Mouse (Mus musculus) right cerebral cortex, adult 18-20 months (tissue): ENCODE measurements around the gene Dhx36.
A peak's percentile ranks its signal among the peaks of the same experiment; 100 is the strongest.

Source experiments
- DNase-seq: peaks from one replicate; pipeline ENCODE4 v3.0.0; 2022; ENCODE audit warnings: mixed read lengths

Gene Dhx36

DNA sequence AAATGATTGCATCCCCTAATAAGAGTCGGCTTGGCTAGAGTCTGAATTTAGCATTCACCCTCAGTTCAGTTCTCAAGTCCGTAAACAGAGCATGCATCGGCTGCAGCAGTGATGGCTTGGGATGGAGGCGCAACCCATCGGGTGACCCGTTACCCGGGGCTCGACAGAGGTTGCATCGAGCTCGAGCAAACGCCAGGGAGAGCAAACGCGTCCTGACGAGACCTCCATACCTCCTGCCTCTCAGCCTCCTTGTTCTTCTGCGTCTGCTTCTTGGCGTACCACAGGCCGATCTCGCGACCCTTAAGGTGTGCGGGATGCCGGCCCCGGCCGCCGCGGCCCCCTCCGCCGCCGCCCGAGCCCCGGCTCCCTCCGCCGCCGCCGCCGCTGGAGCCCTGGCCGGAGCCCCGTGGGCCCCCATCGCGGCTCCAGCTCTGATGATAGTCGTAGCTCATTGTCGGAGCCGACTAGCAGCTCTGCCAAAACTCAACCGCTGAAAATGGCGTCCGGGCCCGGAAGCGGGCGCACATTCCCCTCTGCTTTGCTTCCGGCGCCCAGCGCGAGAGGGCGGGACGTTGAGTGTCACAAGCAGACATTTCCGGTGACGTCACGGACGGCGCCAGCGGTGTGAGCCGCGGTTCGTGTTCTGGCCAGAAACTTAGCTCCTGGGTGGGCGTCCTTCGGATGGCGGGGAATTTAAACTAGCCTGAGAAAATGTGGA lies at the start of gene Dhx36:
Dhx36 (minus strand) TSS at position 517 of the 718 bp plus-strand sequence.
- DNase-seq = peak; percentile 99

DNA sequence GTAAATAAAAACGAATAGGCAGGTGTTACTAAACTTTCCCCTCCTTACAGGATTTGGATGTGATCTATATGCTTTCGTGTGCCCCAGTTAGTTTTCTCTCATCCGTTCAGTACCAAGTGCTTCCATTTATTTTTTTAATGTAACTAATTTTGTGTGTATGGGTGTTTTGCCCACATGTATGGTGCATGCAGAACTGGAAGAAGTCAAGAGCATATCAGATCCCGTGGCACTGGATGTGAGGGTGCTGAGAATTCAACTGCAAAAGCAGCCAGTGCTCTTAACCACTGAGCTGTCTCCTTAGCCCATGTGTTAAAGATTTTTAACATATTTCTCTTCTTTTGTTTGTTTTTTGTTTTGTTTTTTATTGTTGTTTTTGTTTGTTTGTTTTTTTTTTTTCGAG lies 20.8 kb upstream of the Dhx36 start:
- DNase-seq = no peak

DNA sequence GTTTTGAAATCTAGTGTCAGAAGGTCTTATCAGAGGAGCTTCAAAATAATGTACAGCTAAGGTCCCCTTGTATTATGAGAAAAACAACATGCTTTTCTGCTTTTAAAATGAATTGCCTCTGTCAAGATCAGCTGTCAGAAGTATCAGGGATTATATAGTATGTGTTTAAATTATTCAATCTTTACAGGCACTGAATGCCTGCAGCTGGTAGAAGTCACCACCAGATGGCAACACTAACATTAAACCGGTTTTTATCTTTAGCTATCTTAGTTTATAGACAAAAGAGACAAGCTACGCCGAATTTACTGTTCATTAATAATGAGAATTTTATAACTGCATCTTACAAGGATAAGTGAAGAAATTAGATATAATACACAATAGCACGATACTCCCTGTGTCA lies 20.4 kb upstream of the Dhx36 start:
- DNase-seq = peak; percentile 30

DNA sequence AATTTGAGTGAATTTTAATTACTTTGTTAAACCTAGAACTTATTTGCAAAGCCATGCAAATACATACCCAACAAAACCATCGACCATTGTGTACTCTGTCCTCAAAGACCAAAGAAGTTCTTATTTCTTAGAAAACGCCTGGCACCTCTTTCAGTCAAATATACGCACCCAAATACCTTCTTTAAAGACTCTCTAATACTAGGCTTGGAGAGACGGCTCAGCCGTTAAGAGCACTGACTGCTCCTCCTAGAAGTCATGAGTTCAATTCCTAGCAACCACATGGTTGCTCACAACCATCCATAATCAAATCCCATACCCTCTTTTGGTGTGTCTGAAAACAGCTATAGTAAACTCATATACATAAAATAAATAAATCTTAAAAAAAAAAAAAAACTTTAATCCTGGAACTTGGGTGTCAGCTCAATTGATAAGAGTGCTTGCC lies 423 bp upstream of the Dhx36 start:
- DNase-seq = no peak

DNA sequence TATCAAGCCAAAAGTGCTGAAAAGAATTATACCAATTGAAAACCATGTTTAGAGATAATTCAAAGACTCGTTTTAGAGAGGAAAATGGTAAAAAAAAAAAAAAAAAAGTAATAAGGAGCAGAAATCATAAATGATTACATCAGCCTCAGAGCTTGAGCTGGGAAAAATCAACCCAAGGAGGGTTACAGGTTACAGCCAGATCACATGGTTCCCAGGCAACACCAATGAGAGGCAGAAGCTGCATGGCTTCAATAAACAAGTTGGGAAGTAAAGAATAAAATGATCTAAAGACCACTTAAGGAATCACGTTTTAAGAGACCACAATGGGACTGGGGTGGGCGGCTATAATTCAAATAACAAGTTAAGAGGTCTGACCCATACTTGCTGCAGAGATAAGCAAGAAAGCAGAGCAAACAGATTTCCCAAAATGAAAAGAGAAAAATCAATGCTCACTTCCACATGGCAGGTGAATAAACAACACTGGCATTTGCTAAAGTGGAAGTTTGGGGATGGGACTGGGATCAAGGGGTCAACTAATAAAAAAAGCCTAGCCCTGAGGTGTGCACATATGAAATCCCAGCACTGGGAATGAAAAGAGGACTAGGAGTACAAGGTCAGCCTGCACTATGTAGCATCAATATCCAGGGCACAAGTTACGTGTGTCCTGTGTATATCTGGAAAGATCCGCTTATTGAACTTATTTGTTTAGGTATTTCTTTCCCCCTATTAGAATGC lies 1.5 kb downstream of the Dhx36 start:
- no peak for DNase-seq

DNA sequence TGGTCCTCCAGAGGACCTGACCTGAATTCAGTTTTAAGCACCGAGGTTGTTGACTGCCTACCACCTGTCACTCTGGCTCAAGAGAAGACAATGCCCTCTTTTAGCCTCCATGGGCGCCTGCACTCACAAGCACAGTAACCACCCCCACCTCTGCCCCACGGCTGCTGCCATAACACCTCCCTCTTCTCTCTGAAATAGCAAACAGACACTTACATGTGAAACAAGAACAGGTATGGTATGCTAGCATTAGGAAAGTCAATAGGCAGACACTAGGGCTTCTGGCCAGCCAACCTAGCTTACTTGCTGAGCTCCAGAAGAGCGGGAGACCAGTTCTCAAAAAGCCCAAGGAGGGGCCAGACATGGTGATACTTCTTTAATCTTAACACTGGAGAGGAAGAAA lies 7.5 kb downstream of the Dhx36 start:
- DNase-seq = no peak

DNA sequence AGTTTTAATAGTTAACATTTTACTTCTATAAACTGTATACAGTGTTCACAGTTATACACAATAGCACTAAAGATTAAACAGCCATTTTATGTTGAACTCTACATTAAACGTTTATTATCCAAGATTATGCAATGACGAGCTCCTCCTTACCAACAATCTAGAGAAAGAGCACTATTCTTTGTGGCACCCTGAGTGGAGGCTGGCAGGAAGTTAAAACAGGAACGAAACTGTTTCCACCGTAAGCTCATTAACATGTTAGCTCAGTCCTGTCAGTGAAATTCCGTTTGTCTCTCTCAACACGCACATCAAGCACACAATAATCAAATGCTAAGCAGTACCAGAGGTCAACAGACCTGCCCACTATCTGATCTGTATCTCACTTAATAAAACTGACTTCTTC lies 14.2 kb downstream of the Dhx36 start:
- DNase-seq = no peak

DNA sequence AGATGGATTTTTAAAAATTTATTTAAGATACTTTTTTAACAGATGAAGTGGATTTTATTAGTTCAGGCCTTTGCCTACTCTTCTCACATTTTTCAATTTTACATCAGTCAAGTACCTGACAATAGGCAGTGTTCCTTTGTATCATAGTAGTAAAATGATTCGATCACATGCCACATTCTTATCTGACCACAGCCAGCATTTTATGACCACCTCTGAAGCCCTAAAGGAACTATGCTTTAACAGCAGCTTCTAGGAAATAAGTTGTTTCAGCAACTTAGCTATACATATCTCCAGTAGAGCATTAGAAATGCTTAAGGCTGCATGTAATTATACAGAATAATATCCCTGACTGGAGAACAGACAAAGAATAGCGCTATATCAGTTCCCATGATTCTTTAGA lies 22.5 kb downstream of the Dhx36 start:
- no peak for DNase-seq

DNA sequence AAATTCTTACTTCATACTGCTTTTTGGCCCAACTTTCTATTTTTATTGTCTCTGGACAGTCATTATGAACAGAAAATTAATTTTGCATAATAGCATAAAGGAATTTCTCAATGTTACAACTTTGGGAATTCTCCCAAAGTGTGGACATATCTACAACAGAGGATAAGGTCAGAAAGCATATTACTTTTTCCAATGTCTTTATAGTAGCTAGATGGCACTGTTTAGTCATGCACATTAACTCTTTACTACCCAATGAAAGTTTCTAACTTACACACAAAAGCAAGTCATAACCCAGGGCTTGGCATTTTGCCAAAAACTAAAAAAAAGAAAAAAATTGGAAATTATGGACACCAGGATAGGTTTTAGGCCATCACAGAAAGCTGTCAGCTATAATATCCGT lies 36.6 kb downstream of the Dhx36 start:
- no peak for DNase-seq

DNA sequence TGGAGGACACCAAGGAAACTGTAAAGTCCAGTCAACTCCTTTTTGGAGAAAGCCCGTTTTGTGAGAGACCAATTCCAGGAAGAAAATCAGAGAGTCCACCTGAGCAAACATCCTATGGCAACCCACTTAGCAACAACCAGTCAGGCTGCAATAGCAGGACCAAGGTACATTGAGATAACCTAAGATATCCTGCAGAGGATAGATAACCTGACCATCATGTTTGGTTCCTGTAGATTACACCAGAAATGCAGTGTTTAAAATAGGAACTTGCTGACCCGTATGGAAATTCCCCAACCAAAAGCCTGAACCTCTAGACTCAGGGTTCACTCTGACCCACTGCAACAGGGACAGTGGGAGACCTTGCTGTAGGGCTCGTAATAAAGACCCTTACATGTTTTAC lies 42.5 kb downstream of the Dhx36 start:
- DNase-seq = no peak

DNA sequence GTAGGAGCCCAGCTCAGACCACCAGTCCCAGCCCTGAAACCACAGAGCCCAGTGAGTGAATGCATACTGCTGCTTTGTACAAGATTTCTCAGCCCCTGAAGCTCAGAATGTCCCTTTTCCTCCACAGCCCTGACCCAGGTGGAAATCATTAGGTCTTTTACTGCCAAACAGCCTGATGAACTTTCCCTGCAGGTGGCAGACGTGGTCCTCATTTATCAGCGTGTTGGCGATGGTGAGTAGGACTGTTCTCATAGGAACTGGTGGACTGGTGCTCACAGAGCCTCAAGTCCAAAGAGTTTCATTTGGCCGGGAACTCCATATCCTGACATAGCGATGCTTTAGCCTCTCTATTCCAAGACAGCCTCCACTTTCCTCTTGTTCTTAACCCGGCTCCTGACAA lies 47.3 kb downstream of the Dhx36 start:
- DNase-seq = no peak

DNA sequence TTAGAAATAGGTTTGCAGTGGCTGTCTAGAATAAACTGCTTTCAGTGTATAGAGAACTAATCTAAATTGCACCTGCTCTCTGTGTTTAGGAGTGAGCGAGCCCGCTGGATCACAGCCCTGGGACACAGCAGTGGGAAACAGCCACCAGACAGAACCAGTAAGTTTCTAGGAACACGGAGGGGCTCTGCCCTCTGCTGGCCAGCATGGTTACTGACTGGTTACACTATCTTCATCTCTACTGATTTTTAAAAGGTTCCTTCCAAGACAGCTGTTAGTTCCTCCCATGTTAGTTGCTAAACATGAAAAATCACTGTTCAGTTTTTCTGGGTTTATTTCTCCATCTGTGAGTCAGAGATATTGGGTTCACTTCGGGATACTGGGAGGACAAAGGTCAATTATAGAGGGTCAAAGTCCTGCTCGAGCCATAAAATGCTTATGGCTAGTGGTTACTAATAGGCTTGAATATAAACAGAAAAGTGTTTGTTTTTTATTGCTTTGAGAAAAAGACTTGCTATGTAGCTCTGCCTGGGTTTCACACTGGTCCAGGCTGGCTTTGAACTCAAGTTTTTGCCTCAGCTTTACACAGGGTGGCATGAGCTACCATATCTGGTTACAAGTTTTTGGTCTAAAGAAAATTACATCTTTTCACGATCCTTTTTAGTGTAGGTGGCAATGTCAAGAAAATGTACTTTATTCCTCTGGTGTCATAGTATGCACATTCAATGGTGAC lies 48.4 kb downstream of the Dhx36 start:
- DNase-seq = peak; percentile 69

DNA sequence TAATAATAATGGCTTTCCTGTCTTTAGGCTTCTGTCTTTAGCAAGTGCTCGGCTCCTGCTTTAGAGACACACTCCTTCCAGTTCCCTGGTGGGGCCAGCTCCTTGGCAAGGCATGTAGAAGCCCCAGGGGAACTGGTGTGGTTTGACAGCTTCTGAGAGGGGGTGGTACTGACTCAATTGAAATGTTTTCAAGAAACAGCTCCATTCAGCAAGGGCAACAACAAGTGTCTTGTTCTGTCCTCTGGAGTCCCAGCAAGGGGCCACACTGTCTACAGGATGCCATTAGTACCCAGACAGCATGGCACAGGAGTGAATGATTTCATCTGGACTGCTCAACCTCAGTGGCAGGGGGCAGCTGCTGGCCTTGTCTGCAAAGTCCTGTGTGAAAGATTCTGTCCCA lies 51.0 kb downstream of the Dhx36 start:
- peak; percentile 25 for DNase-seq

DNA sequence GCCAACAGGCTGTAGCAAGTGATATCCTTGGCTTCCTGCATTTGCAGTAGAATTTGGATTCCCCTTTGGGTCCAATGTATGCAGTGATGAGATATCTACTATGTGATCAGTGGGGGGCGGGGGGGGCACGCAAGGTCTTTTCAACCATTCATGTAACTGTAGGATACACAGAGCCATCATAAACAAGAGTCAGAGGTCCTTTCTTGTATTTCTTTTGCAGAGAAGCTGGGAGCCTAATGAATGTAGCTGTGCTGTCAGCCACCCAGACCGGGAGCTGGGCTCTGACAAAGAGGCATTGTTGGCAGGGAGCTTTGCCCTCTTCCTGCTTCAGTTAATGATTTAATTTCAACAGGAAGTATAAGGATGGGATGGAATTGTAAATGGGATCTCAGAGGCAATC lies 52.7 kb downstream of the Dhx36 start:
- no peak for DNase-seq

DNA sequence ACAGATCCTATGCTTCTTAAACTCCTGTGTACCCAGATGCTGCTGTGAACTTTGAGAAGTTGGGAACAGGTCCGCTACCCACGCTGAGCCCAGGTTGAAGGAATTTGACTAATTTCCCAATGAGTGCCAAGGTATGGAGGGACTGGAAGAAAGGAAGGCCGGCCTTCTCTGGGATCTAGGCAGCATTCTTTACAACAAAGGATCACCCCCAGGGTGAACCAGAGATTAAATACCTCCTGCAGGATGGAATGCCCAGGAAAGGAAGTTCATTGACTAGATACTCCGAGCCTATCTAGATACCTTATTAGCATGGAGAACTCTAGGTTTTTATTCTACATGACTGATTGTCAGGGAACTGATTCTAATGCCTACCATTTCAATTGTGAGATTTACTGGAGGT lies 53.8 kb downstream of the Dhx36 start:
- DNase-seq = no peak

DNA sequence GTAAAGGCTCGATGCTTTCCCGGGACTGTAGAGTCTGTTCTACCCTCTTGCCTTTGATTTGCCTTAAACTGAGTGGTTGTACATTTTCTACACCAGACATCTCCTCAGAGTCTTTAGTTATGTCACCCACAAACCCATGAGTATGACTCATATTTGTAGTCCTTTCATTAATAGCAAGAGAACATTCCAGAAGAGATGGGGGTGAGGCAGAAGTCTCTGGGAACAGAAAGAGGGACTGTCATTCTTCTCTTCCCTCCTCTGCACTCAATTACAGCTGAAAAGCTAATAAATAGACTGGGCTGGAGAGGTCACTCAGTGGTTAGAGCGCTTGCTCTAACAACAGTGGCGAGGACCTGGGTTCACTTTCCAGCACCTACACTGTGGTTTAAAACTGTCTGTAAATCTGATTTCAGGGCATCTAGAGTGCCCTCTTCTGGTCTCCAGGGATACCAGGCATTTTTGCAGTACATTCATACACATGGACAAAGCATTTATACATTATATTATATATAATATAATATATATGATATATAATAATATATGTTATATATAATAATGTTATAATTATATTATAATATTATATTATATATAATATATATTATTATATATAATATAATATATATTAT lies 56.8 kb downstream of the Dhx36 start:
- DNase-seq = no peak

DNA sequence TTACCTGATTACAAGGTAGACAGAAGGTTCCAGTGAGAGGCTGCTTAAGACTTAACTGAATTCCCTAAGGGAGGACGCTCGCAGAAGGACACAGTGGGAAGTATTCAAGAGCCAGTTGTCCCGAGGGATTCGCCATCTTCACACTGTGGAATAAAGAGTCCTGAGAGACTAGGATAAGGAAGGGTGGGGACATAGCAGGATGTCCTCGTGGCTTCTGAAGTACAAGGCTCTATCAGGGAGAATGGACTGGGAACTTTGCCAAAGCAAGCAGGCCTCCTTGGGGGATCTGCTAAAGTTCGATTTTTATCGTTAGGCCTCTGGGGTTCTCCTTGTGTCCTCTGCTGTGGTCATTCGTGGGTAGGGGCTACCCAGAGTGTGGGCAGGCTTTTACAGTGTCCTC lies 59.7 kb downstream of the Dhx36 start:
- no peak for DNase-seq

DNA sequence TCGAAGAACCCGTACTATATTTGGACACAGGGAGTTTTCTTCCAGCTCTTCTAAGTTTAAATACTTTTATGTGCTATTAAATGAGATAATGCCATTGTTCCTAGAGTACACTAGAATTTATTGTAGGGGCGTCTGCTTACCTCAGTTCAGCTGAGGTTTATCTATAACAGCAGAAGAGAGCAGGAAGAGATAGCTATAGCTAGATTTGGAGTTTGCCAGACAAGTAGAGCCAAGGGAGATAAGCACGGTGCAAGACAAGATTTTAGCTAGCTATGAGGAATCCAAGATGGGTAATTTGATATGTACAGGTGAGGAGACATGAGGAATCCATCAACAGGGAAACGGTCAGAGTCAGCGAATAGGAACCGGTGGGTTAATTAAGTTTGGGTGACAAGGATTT lies 60.5 kb downstream of the Dhx36 start:
- no peak for DNase-seq

DNA sequence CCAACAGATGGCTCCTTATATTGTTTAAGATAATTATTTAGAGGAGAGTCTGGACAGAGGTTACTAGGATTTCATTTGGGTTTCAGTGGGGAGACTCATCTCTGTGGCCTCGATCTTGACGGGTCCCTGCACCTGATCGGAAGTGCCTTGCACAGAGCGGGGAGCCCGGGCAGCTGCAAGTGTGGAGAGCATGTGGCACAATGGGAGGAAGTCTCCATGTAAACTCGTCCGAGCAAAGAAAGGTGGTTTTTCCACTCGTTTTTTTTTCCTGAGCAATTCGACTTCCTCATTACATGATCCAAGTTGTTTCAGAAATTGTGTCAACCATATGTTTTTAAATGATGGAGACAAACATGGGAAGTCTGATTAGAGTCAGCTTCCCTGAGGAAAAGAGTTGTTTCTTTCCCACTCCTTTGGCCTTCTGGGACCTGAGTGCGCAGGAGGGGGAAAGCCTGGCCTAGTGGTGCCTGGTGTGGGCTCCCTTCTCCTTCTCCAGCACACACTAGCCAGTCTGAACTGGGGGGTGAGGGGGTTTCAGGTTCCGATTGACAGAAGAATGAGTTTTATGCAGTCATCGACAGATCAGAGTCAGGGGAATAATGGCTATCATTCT lies 63.1 kb downstream of the Dhx36 start:
- no peak for DNase-seq

DNA sequence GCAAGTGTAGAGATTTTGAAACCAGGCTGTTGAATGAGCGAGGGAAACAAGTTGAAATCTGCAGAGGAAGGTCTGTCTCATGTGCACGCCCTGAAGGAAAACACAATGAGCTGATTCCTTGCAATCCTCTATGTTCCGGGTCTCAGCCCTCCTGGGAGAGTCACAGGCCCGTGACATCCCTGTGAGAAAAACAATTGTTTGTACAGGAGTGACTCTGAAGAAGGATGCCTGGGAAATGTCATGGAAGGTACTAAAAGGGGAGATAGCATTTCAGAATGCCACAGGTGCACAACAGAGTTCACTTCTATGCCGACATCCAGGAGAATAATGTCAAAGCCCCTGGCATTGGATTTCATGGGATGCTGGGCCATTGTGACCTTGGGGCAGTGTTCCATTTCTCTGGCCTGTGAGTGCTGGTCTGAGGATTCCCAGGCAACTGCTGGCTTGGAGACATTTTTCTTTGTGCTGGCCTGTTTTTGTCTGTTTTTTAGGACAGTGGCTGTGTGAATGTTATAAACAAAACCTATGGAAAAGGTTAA lies 66.3 kb downstream of the Dhx36 start:
- DNase-seq = no peak

DNA sequence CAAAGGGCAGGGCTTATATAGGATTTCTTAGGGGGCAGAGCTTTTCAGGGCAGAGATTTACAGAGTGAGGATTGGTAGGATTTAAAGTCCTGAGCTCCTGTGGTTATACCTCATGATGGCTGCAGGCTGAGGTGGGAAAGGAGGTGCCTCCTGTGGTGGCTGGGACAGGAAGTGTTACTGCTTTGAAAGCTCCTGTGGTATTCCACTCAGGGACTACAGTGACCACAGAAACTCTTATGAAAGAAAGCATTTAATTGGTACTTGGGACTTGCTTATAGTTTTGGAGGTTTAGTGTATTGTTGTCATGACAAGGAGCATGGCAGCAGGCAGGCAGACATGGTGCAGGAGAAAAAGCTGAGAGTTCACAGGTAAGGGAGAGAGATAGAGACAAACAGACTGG lies 70.9 kb downstream of the Dhx36 start:
- no peak for DNase-seq

DNA sequence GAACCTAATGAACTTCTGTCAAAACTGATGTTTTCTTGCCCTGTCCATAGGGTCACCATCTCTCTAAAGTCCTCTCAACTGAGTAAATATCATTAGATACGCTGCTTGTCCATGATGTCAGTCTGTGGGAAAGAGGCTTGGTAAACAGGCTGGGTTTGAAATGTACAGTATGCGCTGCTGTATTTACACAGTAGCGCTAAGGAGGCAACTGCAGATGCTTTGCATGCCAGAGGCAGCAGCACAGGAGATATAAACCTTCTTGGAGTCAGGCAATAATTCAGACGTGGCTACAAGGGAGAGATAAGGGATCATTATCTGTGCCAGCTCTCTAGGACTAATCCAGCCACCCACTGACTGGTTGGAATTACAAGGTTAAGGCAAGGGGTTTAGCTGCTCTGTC lies 73.1 kb downstream of the Dhx36 start:
- DNase-seq = no peak
